Comparison of ENCODE assay signal across 9 mouse cellular contexts in genomic region chr2:130663342-130663741, GRCm38 (mm10). TPM values are rescaled to one million over a fixed set of nuclear protein-coding genes. Genes with fewer than 3 reads are reported as not detected.
A peak's percentile ranks its signal among the peaks of the same experiment; 100 is the strongest.
DNase-seq lines count a peak whose midpoint lies in the region; ATAC-seq and TF ChIP-seq lines count a peak whose summit lies in the region.
"Had no signal": no experiment of that assay in that cellular context is flagged by ENCODE, and none has a peak within 500 bp of the region (broad histone marks: within the 10 kb centered on the region; RNA-seq: fewer than 3 reads in every experiment).

No protein-coding gene starts in this region.

- in situ Hi-C loops in CH12.LX (cut with MboI; ENCODE audit: low pct_ligation_motif_present, low pct_unique_long_range_greater_than_20kb, low sequenced_read_pairs) = no loop called here

- TF ChIP-seq RAD21 in CH12.LX (IDR thresholded peaks at IDR 0.05; ENCODE audit: low read depth, low read length) = no peak

- no peak for TF ChIP-seq EP300 in CH12.LX (IDR thresholded peaks at IDR 0.05; ENCODE audit: low read length)
- no peak for TF ChIP-seq EP300 in liver, embryonic 14.5 days (IDR thresholded peaks at IDR 0.05; ENCODE audit: low read depth)

- no peaks in the 10 kb centered on the region for H3K9me3 ChIP-seq in CH12.LX (replicated peaks; ENCODE audit: low read length)
- no peaks in the 10 kb centered on the region for H3K9me3 ChIP-seq in forebrain, embryonic 14.5 days (replicated peaks; ENCODE audit: control insufficient read depth, low read length)
- no peaks in the 10 kb centered on the region for H3K9me3 ChIP-seq in liver, embryonic 14.5 days (ENCODE audit: control insufficient read depth, low read length)

- dilution Hi-C loops in CH12.LX (cut with MboI; ENCODE audit: extremely low pct_ligation_motif_present, extremely low pct_unique_long_range_greater_than_20kb, low sequenced_read_pairs) = no loop called here

- TF ChIP-seq POLR2A in CH12.LX (IDR thresholded peaks at IDR 0.05; ENCODE audit: low read depth, low read length) = no peak
- no peak for TF ChIP-seq POLR2A in thymus, adult 2 months (IDR thresholded peaks at IDR 0.05; ENCODE audit: control insufficient read depth, extremely low read depth, insufficient read depth, low read length, poor library complexity)

- H3K4me3 ChIP-seq in gastrocnemius, adult 2 months = peak overlapping the region; percentile 87
- peak overlapping the region; percentile 66 to 69 (median 68) for H3K4me3 ChIP-seq in CH12.LX (replicated peaks in 1 of 3; ENCODE audit: low read depth in 2 of 3, low read length in 2 of 3, poor library complexity in 1 of 3)
- peak overlapping the region; percentile 47 for H3K4me3 ChIP-seq in forebrain, embryonic 14.5 days (ENCODE audit: low read depth, low read length)
- peak overlapping the region; percentile 60 to 72 for H3K4me3 ChIP-seq in liver, embryonic 14.5 days (ENCODE audit: insufficient read depth in 1 of 2, low read depth in 2 of 2, low read length in 2 of 2)
- H3K4me3 ChIP-seq in thymus, adult 2 months (ENCODE audit: control insufficient read depth, insufficient read depth, low read length) = no peak overlapping the region

- 93% methylated on average over 11 of the region's 11 CpGs for WGBS in forebrain, embryonic 14.5 days
- WGBS in liver, embryonic 14.5 days (ENCODE audit: insufficient replicate concordance) = 85% methylated on average over 11 of the region's 11 CpGs
- WGBS in thymus, adult 2 months = 92% methylated on average over 11 of the region's 11 CpGs

- H3K9ac ChIP-seq in CH12.LX (ENCODE audit: insufficient read depth, low read depth) = peak overlapping the region; percentile 78
- H3K9ac ChIP-seq in forebrain, embryonic 14.5 days (ENCODE audit: low read length) = peak overlapping the region; percentile 75
- H3K9ac ChIP-seq in liver, embryonic 14.5 days (replicated peaks) = peak overlapping the region; percentile 82

- TF ChIP-seq CTCF in gastrocnemius, adult 2 months (IDR thresholded peaks at IDR 0.05) = no peak
- no peak for TF ChIP-seq CTCF in CH12.LX (conservative IDR thresholded peaks at IDR 0.05 in 1 of 2, IDR thresholded peaks at IDR 0.05 in 1 of 2; ENCODE audit: low read depth in 2 of 2, low read length in 2 of 2)
- no peak for TF ChIP-seq CTCF in liver, embryonic 14.5 days (IDR thresholded peaks at IDR 0.05; ENCODE audit: low read depth)
- no peak for TF ChIP-seq CTCF in thymus, adult 2 months (IDR thresholded peaks at IDR 0.05; ENCODE audit: borderline replicate concordance, control insufficient read depth, extremely low read depth, insufficient read depth, low read length, poor library complexity)

- peaks cover 24 to 41% of the 10 kb centered on the region in 2 experiments for H3K36me3 ChIP-seq in CH12.LX (replicated peaks in 1 of 2; ENCODE audit: control insufficient read depth in 1 of 2, insufficient read depth in 1 of 2, low read length in 1 of 2)
- H3K36me3 ChIP-seq in forebrain, embryonic 14.5 days (ENCODE audit: control insufficient read depth, insufficient read depth, low read length) = peaks cover 36% of the 10 kb centered on the region
- H3K36me3 ChIP-seq in liver, embryonic 14.5 days (replicated peaks; ENCODE audit: control insufficient read depth, insufficient read depth, low read depth) = peaks cover 24% of the 10 kb centered on the region
- peaks cover 3% of the 10 kb centered on the region; the same call in 1 of the 2 replicates for H3K36me3 ChIP-seq in thymus, adult 2 months (ENCODE audit: control insufficient read depth, insufficient read depth, low read length)

- intact Hi-C loops in gastrocnemius, adult 2 months (cut with DNase I) = no loop called here
- intact Hi-C loops in gastrocnemius, postnatal 36 days (cut with DNase I) = no loop called here

- H3K4me1 ChIP-seq in CH12.LX (ENCODE audit: control insufficient read depth in 1 of 2, insufficient read depth in 2 of 2) = peaks cover 3 to 38% of the 10 kb centered on the region in 2 experiments; a peak in 3 of 4 replicates
- peaks cover 13% of the 10 kb centered on the region for H3K4me1 ChIP-seq in forebrain, embryonic 14.5 days (ENCODE audit: control insufficient read depth, insufficient read depth, low read length)
- H3K4me1 ChIP-seq in liver, embryonic 14.5 days (replicated peaks; ENCODE audit: control insufficient read depth in 2 of 2, insufficient read depth in 2 of 2, low read length in 1 of 2) = peaks cover 16 to 20% of the 10 kb centered on the region in 2 experiments
- peaks cover 17% of the 10 kb centered on the region for H3K4me1 ChIP-seq in thymus, adult 2 months (replicated peaks; ENCODE audit: control insufficient read depth, insufficient read depth, low read length)

- H3K27ac ChIP-seq in gastrocnemius, adult 2 months = peak overlapping the region; percentile 1; the same call in 1 of the 2 replicates
- no peak overlapping the region for H3K27ac ChIP-seq in CH12.LX (ENCODE audit: insufficient read depth, low read depth)
- peak overlapping the region; percentile 97 for H3K27ac ChIP-seq in forebrain, embryonic 14.5 days (ENCODE audit: low read depth, low read length)
- peak overlapping the region; percentile 74 for H3K27ac ChIP-seq in liver, embryonic 14.5 days
- H3K27ac ChIP-seq in thymus, adult 2 months (ENCODE audit: control insufficient read depth, insufficient read depth, low read length) = no peak overlapping the region

- no peaks in the 10 kb centered on the region for H3K27me3 ChIP-seq in CH12.LX (replicated peaks)
- no peaks in the 10 kb centered on the region for H3K27me3 ChIP-seq in forebrain, embryonic 14.5 days (replicated peaks; ENCODE audit: control insufficient read depth, insufficient read depth, low read length)
- no peaks in the 10 kb centered on the region for H3K27me3 ChIP-seq in liver, embryonic 14.5 days (ENCODE audit: control insufficient read depth, insufficient read depth, low read length)
- H3K27me3 ChIP-seq in thymus, adult 2 months (ENCODE audit: control insufficient read depth, insufficient read depth, low read length) = no peaks in the 10 kb centered on the region

- no peak for ATAC-seq in forebrain, embryonic 14.5 days
- no peak for ATAC-seq in liver, embryonic 14.5 days (ENCODE audit: insufficient read depth)

- peaks cover 11% of the 10 kb centered on the region for H3K79me2 ChIP-seq in CH12.LX (replicated peaks; ENCODE audit: control insufficient read depth, extremely low read depth, insufficient read depth, poor library complexity, severe bottlenecking)

- DNase-seq in gastrocnemius, adult 2 months = no peak
- no peak for DNase-seq in gastrocnemius, postnatal 36 days
- no peak for DNase-seq in CH12.LX (ENCODE audit: extremely low read depth)
- no peak for DNase-seq in forebrain, embryonic 14.5 days (ENCODE audit: low spot score)
- no peak for DNase-seq in liver, embryonic 14.5 days (ENCODE audit: low read depth in 3 of 3, low spot score in 3 of 3)
- no peak for DNase-seq in thymus, postnatal 36 days
- no peak for DNase-seq in gastrocnemius, postnatal 25 days
- no peak for DNase-seq in thymus, adult 2 months
- DNase-seq: kidney, adult 18-20 months had no signal

- H3K4me2 ChIP-seq in CH12.LX (ENCODE audit: insufficient read depth, low read depth, poor library complexity, severe bottlenecking) = peak overlapping the region; percentile 88
- peak overlapping the region; percentile 61 for H3K4me2 ChIP-seq in forebrain, embryonic 14.5 days (ENCODE audit: low read length)
- H3K4me2 ChIP-seq in liver, embryonic 14.5 days (ENCODE audit: low read depth) = peak overlapping the region; percentile 81

RNA-seq across cellular contexts. Expression of gene Ddrgk1, which starts 1.1 kb away (rescaled TPM):
- total RNA-seq in gastrocnemius, adult 2 months (2021) = 100 to 1,000 TPM; 104 to 127 TPM
- 10 to 100 TPM; 82.3 to 96.2 TPM for total RNA-seq in gastrocnemius, postnatal 36 days (2021)
- total RNA-seq in CH12.LX (2012; rRNA removed) (72.7 and 77.9 TPM in 2 replicates), CH12.LX (2014; rRNA removed) (50.4 and 51.7 TPM in 2 replicates)
- 93.1 and 114 TPM in 2 replicates for polyA plus RNA-seq in CH12.LX (2012; ENCODE audit: insufficient read length, low read depth)
- polyA plus RNA-seq in forebrain, embryonic 14.5 days (2014; fragmentation: Nextera tagmentation; extraction: Ambion mirVana) = 49.8 and 55.9 TPM in 2 replicates
- polyA plus RNA-seq in liver, embryonic 14.5 days (2012; rRNA removed) = 12.8 and 27.9 TPM in 2 replicates
- polyA plus RNA-seq in liver, embryonic 14.5 days (2014; fragmentation: Nextera tagmentation; extraction: Ambion mirVana) = 34.6 and 35.4 TPM in 2 replicates
- total RNA-seq in gastrocnemius, postnatal 25 days (2021) = 100 to 1,000 TPM in 1 of 2 experiments, 10 to 100 TPM in 1; 84.6 to 103 TPM
- 40.9 and 53.0 TPM in 2 replicates for polyA plus RNA-seq in thymus, adult 2 months (2012; rRNA removed)

RNA-seq across cellular contexts. Expression of gene Itpa, which starts 4.1 kb away (rescaled TPM):
- 10 to 100 TPM; 10.8 to 16.2 TPM for total RNA-seq in gastrocnemius, adult 2 months (2021)
- 10 to 100 TPM; 10.8 to 13.2 TPM for total RNA-seq in gastrocnemius, postnatal 36 days (2021)
- total RNA-seq in CH12.LX (2012; rRNA removed) = 59.1 and 89.6 TPM in 2 replicates
- 121 and 123 TPM in 2 replicates for total RNA-seq in CH12.LX (2014; rRNA removed)
- 53.3 and 70.8 TPM in 2 replicates for polyA plus RNA-seq in CH12.LX (2012; ENCODE audit: insufficient read length, low read depth)
- 125 and 131 TPM in 2 replicates for polyA plus RNA-seq in forebrain, embryonic 14.5 days (2014; fragmentation: Nextera tagmentation; extraction: Ambion mirVana)
- polyA plus RNA-seq in liver, embryonic 14.5 days (2012; rRNA removed) = 35.0 and 35.7 TPM in 2 replicates
- 50.6 and 51.4 TPM in 2 replicates for polyA plus RNA-seq in liver, embryonic 14.5 days (2014; fragmentation: Nextera tagmentation; extraction: Ambion mirVana)
- 10 to 100 TPM; 11.9 to 13.3 TPM for total RNA-seq in gastrocnemius, postnatal 25 days (2021)
- polyA plus RNA-seq in thymus, adult 2 months (2012; rRNA removed) = 42.9 and 43.3 TPM in 2 replicates

RNA-seq across cellular contexts. Expression of gene Lzts3, which starts 20.7 kb away (rescaled TPM):
- 1 to 10 TPM; 2.3 to 3.3 TPM for total RNA-seq in gastrocnemius, adult 2 months (2021)
- total RNA-seq in gastrocnemius, postnatal 36 days (2021) = 1 to 10 TPM; 1.9 to 2.4 TPM
- 3.7 and 3.9 TPM in 2 replicates for total RNA-seq in CH12.LX (2012; rRNA removed)
- 1.2 and 1.5 TPM in 2 replicates for total RNA-seq in CH12.LX (2014; rRNA removed)
- polyA plus RNA-seq in CH12.LX (2012; ENCODE audit: insufficient read length, low read depth) = 3.6 and 4.2 TPM in 2 replicates
- polyA plus RNA-seq in forebrain, embryonic 14.5 days (2014; fragmentation: Nextera tagmentation; extraction: Ambion mirVana) = 1.6 and 2.5 TPM in 2 replicates
- 2.1 and 2.7 TPM in 2 replicates for polyA plus RNA-seq in liver, embryonic 14.5 days (2012; rRNA removed)
- polyA plus RNA-seq in liver, embryonic 14.5 days (2014; fragmentation: Nextera tagmentation; extraction: Ambion mirVana) = 0.27 and 0.42 TPM in 2 replicates
- 1 to 10 TPM; 2.1 to 2.4 TPM for total RNA-seq in gastrocnemius, postnatal 25 days (2021)
- 7.6 and 9.2 TPM in 2 replicates for polyA plus RNA-seq in thymus, adult 2 months (2012; rRNA removed)

RNA-seq across cellular contexts. Expression of gene Ubox5, which starts 33.5 kb away (rescaled TPM):
- 1 to 10 TPM; 4.9 to 5.0 TPM for total RNA-seq in gastrocnemius, adult 2 months (2021)
- 1 to 10 TPM; 3.4 to 5.3 TPM for total RNA-seq in gastrocnemius, postnatal 36 days (2021)
- total RNA-seq in CH12.LX (2012; rRNA removed) (6.0 and 7.0 TPM in 2 replicates), CH12.LX (2014; rRNA removed) (4.6 and 5.5 TPM in 2 replicates)
- polyA plus RNA-seq in CH12.LX (2012; ENCODE audit: insufficient read length, low read depth) = 10.2 and 10.6 TPM in 2 replicates
- 13.0 and 14.9 TPM in 2 replicates for polyA plus RNA-seq in forebrain, embryonic 14.5 days (2014; fragmentation: Nextera tagmentation; extraction: Ambion mirVana)
- polyA plus RNA-seq in liver, embryonic 14.5 days (2012; rRNA removed) = 3.3 and 3.4 TPM in 2 replicates
- 5.4 and 6.3 TPM in 2 replicates for polyA plus RNA-seq in liver, embryonic 14.5 days (2014; fragmentation: Nextera tagmentation; extraction: Ambion mirVana)
- 1 to 10 TPM; 3.3 to 3.8 TPM for total RNA-seq in gastrocnemius, postnatal 25 days (2021)
- polyA plus RNA-seq in thymus, adult 2 months (2012; rRNA removed) = 10.7 and 11.8 TPM in 2 replicates

RNA-seq across cellular contexts. Expression of gene Fastkd5, which starts 33.5 kb away (rescaled TPM):
- total RNA-seq in gastrocnemius, adult 2 months (2021) = 1 to 10 TPM; 6.0 to 7.5 TPM
- 1 to 10 TPM; 4.9 to 5.2 TPM for total RNA-seq in gastrocnemius, postnatal 36 days (2021)
- total RNA-seq in CH12.LX (2012; rRNA removed) (6.0 and 9.7 TPM in 2 replicates), CH12.LX (2014; rRNA removed) (13.4 and 14.8 TPM in 2 replicates)
- 7.3 and 9.1 TPM in 2 replicates for polyA plus RNA-seq in CH12.LX (2012; ENCODE audit: insufficient read length, low read depth)
- 14.0 and 15.9 TPM in 2 replicates for polyA plus RNA-seq in forebrain, embryonic 14.5 days (2014; fragmentation: Nextera tagmentation; extraction: Ambion mirVana)
- polyA plus RNA-seq in liver, embryonic 14.5 days (2012; rRNA removed) = 2.8 and 3.6 TPM in 2 replicates
- 11.1 and 11.9 TPM in 2 replicates for polyA plus RNA-seq in liver, embryonic 14.5 days (2014; fragmentation: Nextera tagmentation; extraction: Ambion mirVana)
- 1 to 10 TPM; 5.0 to 6.4 TPM for total RNA-seq in gastrocnemius, postnatal 25 days (2021)
- polyA plus RNA-seq in thymus, adult 2 months (2012; rRNA removed) = 3.7 and 4.3 TPM in 2 replicates

Comparison
In these comparisons a context has a peak if more than half of its experiments do, and no peak if none do; other contexts are left out.
1. H3K27ac ChIP-seq: peak in gastrocnemius, adult 2 months (single experiment), forebrain, embryonic 14.5 days (single experiment) and liver, embryonic 14.5 days (single experiment); none in CH12.LX (single experiment) and thymus, adult 2 months (single experiment).
2. Peak in every context shown above with its lines, with median percentiles within 50 percentile points of each other: H3K4me2 ChIP-seq and H3K9ac ChIP-seq.